Mouse (Mus musculus): ENCODE results near the gene Oas1f. TPM values are rescaled to one million over a fixed set of nuclear protein-coding genes. Genes with fewer than 3 reads are reported as not detected.
"Not testable (repeated sequence)": the region's sequence is repeated elsewhere in the genome, so short reads cannot be mapped to it uniquely, and the experiment has no call there.

Oas1f gene
- polyA plus RNA-seq, 1 experiment: not detected

- no peaks in the 10 kb centered on the region for H3K79me2 ChIP-seq (ENCODE audit: control insufficient read depth, insufficient read depth)
- no peak overlapping the region for H3K4me2 ChIP-seq (ENCODE audit: low read depth)
- TF ChIP-seq E2F4 (IDR thresholded peaks at IDR 0.05; ENCODE audit: insufficient read depth) (no peak), CEBPB (IDR thresholded peaks at IDR 0.05; ENCODE audit: insufficient read depth, poor library complexity, severe bottlenecking) (no peak)
- H3K4me3 ChIP-seq: no peak overlapping the region
- no peak overlapping the region for H3ac ChIP-seq (ENCODE audit: control insufficient read depth, insufficient read length)
- H3K36me3 ChIP-seq (ENCODE audit: control insufficient read depth, insufficient read depth): no peaks in the 10 kb centered on the region
- no peaks in the 10 kb centered on the region for H3K27me3 ChIP-seq (ENCODE audit: control insufficient read depth, insufficient read depth, insufficient read length)
Measured at GRCm38 (mm10) chr5:120870081-120870480, 22.9 kb downstream of the Oas1f start.

GRCm38 (mm10) chr5:120870782-120871181 is 23.6 kb downstream of the Oas1f start:
- Histone ChIP-seq H3K79me2 (ENCODE audit: control insufficient read depth, insufficient read depth) (no peaks in the 10 kb centered on the region), H3ac (ENCODE audit: control insufficient read depth, insufficient read length) (no peak overlapping the region), H3K36me3 (ENCODE audit: control insufficient read depth, insufficient read depth) (no peaks in the 10 kb centered on the region), H3K4me2 (ENCODE audit: low read depth) (no peak overlapping the region), H3K4me3 (no peak overlapping the region), H3K27me3 (ENCODE audit: control insufficient read depth, insufficient read depth, insufficient read length) (no peaks in the 10 kb centered on the region)
- TF ChIP-seq REST (IDR thresholded peaks at IDR 0.05; ENCODE audit: insufficient read depth, insufficient read length) (no peak), TCF12 (IDR thresholded peaks at IDR 0.05; ENCODE audit: insufficient read depth, poor library complexity, severe bottlenecking) (no peak), MYOG (IDR thresholded peaks at IDR 0.05; ENCODE audit: control insufficient read depth in 1 of 3, insufficient read depth in 1 of 3, insufficient read length in 2 of 3, low read depth in 2 of 3) (no peak), TCF3 (IDR thresholded peaks at IDR 0.05; ENCODE audit: insufficient read length, low read depth) (no peak), CEBPB (IDR thresholded peaks at IDR 0.05; ENCODE audit: insufficient read depth, poor library complexity, severe bottlenecking) (no peak), E2F4 (IDR thresholded peaks at IDR 0.05; ENCODE audit: insufficient read depth) (no peak), USF1 (IDR thresholded peaks at IDR 0.05; ENCODE audit: low read depth) (no peak), MAX (IDR thresholded peaks at IDR 0.05; ENCODE audit: low read depth) (no peak), MYOD1 (IDR thresholded peaks at IDR 0.05; ENCODE audit: control insufficient read depth in 1 of 3, insufficient read length in 2 of 3, low read depth in 2 of 3) (no peak), POLR2A (IDR thresholded peaks at IDR 0.05; ENCODE audit: insufficient read length, low read depth) (no peak), SRF (IDR thresholded peaks at IDR 0.05; ENCODE audit: control insufficient read depth, insufficient read length, low read depth) (no peak), POLR2AphosphoS2 (IDR thresholded peaks at IDR 0.05; ENCODE audit: insufficient read length, low read depth) (no peak)

- no peak overlapping the region for H3K4me2 ChIP-seq (ENCODE audit: low read depth)
- H3ac ChIP-seq (ENCODE audit: control insufficient read depth, insufficient read length): no peak overlapping the region
- H3K79me2 ChIP-seq (ENCODE audit: control insufficient read depth, insufficient read depth): no peaks in the 10 kb centered on the region
- no peaks in the 10 kb centered on the region for H3K27me3 ChIP-seq (ENCODE audit: control insufficient read depth, insufficient read depth, insufficient read length)
- no peaks in the 10 kb centered on the region for H3K36me3 ChIP-seq (ENCODE audit: control insufficient read depth, insufficient read depth)
- TF ChIP-seq E2F4 (IDR thresholded peaks at IDR 0.05; ENCODE audit: insufficient read depth): no peak
- TF ChIP-seq SRF (IDR thresholded peaks at IDR 0.05; ENCODE audit: control insufficient read depth, insufficient read length, low read depth): no peak
- no peak for TF ChIP-seq REST (IDR thresholded peaks at IDR 0.05; ENCODE audit: insufficient read depth, insufficient read length)
- TF ChIP-seq MYOD1 (IDR thresholded peaks at IDR 0.05; ENCODE audit: control insufficient read depth in 1 of 3, insufficient read length in 2 of 3, low read depth in 2 of 3): no peak
- TF ChIP-seq POLR2A (IDR thresholded peaks at IDR 0.05; ENCODE audit: insufficient read length, low read depth): no peak
- no peak for TF ChIP-seq USF1 (IDR thresholded peaks at IDR 0.05; ENCODE audit: low read depth)
- TF ChIP-seq MAX (IDR thresholded peaks at IDR 0.05; ENCODE audit: low read depth): no peak
- TF ChIP-seq POLR2AphosphoS2 (IDR thresholded peaks at IDR 0.05; ENCODE audit: insufficient read length, low read depth): no peak
- no peak for TF ChIP-seq MYOG (IDR thresholded peaks at IDR 0.05; ENCODE audit: control insufficient read depth in 1 of 3, insufficient read depth in 1 of 3, insufficient read length in 2 of 3, low read depth in 2 of 3)
- TF ChIP-seq TCF12 (IDR thresholded peaks at IDR 0.05; ENCODE audit: insufficient read depth, poor library complexity, severe bottlenecking): no peak
- no peak for TF ChIP-seq TCF3 (IDR thresholded peaks at IDR 0.05; ENCODE audit: insufficient read length, low read depth)
- TF ChIP-seq CEBPB (IDR thresholded peaks at IDR 0.05; ENCODE audit: insufficient read depth, poor library complexity, severe bottlenecking): no peak
- no peak overlapping the region for H3K4me3 ChIP-seq
Measured at GRCm38 (mm10) chr5:120871469-120871868, 24.3 kb downstream of the Oas1f start.

GRCm38 (mm10) chr5:120876839-120877238 is 29.7 kb downstream of the Oas1f start:
- not testable (repeated sequence) for H3K27me3 ChIP-seq (ENCODE audit: control insufficient read depth, insufficient read depth, insufficient read length); H3ac ChIP-seq (ENCODE audit: control insufficient read depth, insufficient read length); H3K4me2 ChIP-seq (ENCODE audit: low read depth); H3K36me3 ChIP-seq (ENCODE audit: control insufficient read depth, insufficient read depth); H3K79me2 ChIP-seq (ENCODE audit: control insufficient read depth, insufficient read depth); H3K4me3 ChIP-seq

GRCm38 (mm10) chr5:120877407-120877806 is 30.2 kb downstream of the Oas1f start:
- H3K36me3 ChIP-seq (ENCODE audit: control insufficient read depth, insufficient read depth); H3K27me3 ChIP-seq (ENCODE audit: control insufficient read depth, insufficient read depth, insufficient read length); H3K79me2 ChIP-seq (ENCODE audit: control insufficient read depth, insufficient read depth); H3K4me3 ChIP-seq; H3ac ChIP-seq (ENCODE audit: control insufficient read depth, insufficient read length); H3K4me2 ChIP-seq (ENCODE audit: low read depth): not testable (repeated sequence)

GRCm38 (mm10) chr5:120878803-120879202 is 31.6 kb downstream of the Oas1f start:
- H3K79me2 ChIP-seq (ENCODE audit: control insufficient read depth, insufficient read depth); H3K4me3 ChIP-seq; H3ac ChIP-seq (ENCODE audit: control insufficient read depth, insufficient read length); H3K27me3 ChIP-seq (ENCODE audit: control insufficient read depth, insufficient read depth, insufficient read length); H3K36me3 ChIP-seq (ENCODE audit: control insufficient read depth, insufficient read depth); H3K4me2 ChIP-seq (ENCODE audit: low read depth): not testable (repeated sequence)

GRCm38 (mm10) chr5:120881681-120882080 is 34.5 kb downstream of the Oas1f start:
- H3K4me3 ChIP-seq; H3K79me2 ChIP-seq (ENCODE audit: control insufficient read depth, insufficient read depth); H3K27me3 ChIP-seq (ENCODE audit: control insufficient read depth, insufficient read depth, insufficient read length); H3K36me3 ChIP-seq (ENCODE audit: control insufficient read depth, insufficient read depth); H3ac ChIP-seq (ENCODE audit: control insufficient read depth, insufficient read length); H3K4me2 ChIP-seq (ENCODE audit: low read depth): not testable (repeated sequence)

GRCm38 (mm10) chr5:120887413-120887812 is 40.2 kb downstream of the Oas1f start, which contains the start of gene Oas1g:
Gene Oas1g (minus strand): TSS chr5:120887613.
- not testable (repeated sequence) for H3K4me2 ChIP-seq (ENCODE audit: low read depth); H3K4me3 ChIP-seq; H3K36me3 ChIP-seq (ENCODE audit: control insufficient read depth, insufficient read depth); H3K27me3 ChIP-seq (ENCODE audit: control insufficient read depth, insufficient read depth, insufficient read length); H3ac ChIP-seq (ENCODE audit: control insufficient read depth, insufficient read length); H3K79me2 ChIP-seq (ENCODE audit: control insufficient read depth, insufficient read depth)

Measured in myocyte (in vitro differentiated cells).